Mouse (Mus musculus): ENCODE data around the gene Plin5.
"Not testable (repeated sequence)": the region's sequence is repeated elsewhere in the genome, so short reads cannot be mapped to it uniquely, and the experiment has no call there.

The Plin5 gene

GRCm38 (mm10) chr17:56108334-56109044, 8.9 kb downstream of the Plin5 start:
- in situ Hi-C loops (cut with MseI, MboI), result no loop called here

GRCm38 (mm10) chr17:56107736-56108135, 9.7 kb downstream of the Plin5 start:
- in situ Hi-C loops (cut with MseI, MboI), result no loop called here

- in situ Hi-C loops (cut with MseI, MboI), result no loop called here
Measured at GRCm38 (mm10) chr17:56106981-56107380, 10.4 kb downstream of the Plin5 start.

DNA sequence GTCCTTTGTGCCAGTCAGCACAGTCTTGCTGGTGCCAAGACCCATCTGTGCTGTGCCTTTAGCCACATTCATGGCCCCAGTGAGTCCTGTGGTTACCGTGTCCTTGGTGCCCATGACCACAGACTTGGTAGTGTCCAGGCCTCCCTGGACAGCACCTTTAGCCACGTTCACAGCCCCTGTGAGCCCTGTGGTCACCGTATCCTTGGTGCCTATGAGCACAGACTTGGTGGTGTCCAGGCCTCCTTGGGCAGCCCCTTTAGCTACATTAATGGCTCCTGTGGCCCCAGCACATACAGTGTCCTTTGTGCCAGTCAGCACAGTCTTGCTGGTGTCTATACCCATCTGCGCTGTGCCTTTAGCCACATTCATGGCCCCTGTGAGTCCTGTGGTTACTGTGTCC, 11.0 kb downstream of the Plin5 start:
- in situ Hi-C loops (cut with MseI, MboI), result not testable (repeated sequence)

- in situ Hi-C loops (cut with MseI, MboI), result not testable (repeated sequence)
Measured at GRCm38 (mm10) chr17:56104821-56105220, 12.6 kb downstream of the Plin5 start.

GRCm38 (mm10) chr17:56103465-56104285, 13.7 kb downstream of the Plin5 start:
- in situ Hi-C loops (cut with MseI, MboI), result no loop called here

DNA sequence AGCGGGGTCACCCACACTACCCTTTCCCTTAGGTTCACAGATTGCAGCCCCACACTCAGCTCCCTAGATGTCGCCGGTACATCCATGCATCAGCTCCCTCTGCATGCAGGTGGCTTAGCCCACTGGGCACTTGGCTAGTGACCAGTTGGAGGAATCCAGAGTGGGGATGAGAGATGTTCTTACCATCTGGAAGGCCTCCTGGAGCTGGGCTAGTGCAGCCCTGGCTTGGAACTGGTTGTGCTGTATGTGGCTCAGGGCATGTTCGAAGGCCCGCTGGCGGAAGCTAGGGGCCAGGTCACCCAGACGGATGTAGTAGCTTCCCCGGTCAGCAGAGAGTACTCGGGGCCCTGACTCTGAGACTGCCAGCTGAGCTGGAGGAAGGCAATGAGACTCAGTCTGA, 14.5 kb downstream of the Plin5 start:
- in situ Hi-C loops (cut with MseI, MboI), result no loop called here

DNA sequence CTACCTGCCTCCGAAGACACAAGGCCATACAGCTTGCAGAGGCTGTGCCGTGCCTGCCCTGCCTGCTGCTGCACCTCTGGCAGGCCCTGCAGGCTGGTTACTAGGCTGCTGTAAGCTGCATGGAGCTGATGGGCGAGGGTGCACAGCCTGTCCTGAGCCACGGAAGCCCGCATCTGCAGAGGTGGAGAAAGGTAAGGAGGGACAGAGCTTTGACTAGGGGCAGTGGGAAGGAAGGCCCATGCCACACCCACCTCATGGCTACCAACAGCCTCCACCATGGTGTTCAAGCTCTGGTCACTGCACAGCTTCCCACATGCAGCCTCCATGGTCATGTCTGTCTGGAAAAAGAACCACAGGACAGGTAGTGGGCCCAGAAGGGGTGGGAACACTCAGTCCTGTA, 15.2 kb downstream of the Plin5 start:
- in situ Hi-C loops (cut with MseI, MboI), result no loop called here

DNA sequence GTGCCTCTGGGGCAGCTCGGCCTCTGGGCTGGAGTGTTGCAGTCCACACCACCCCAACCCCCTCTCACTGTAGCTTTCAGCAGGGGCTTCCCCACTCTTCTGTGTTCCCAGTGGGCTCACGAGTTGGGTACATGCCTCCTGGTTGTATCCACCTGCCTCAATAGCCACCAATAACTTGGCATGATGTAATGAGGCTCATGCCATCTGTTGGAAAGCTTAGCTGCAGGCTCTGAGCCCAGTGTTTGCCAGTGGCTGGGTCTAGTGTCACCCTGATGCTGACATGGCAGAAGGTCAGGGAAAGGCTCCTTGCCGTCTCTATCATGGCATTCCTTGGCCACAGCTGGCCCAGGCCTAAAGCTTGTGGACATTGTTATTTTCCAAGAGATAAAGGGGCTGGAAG, 16.6 kb downstream of the Plin5 start:
- in situ Hi-C loops (cut with MseI, MboI), result no loop called here

DNA sequence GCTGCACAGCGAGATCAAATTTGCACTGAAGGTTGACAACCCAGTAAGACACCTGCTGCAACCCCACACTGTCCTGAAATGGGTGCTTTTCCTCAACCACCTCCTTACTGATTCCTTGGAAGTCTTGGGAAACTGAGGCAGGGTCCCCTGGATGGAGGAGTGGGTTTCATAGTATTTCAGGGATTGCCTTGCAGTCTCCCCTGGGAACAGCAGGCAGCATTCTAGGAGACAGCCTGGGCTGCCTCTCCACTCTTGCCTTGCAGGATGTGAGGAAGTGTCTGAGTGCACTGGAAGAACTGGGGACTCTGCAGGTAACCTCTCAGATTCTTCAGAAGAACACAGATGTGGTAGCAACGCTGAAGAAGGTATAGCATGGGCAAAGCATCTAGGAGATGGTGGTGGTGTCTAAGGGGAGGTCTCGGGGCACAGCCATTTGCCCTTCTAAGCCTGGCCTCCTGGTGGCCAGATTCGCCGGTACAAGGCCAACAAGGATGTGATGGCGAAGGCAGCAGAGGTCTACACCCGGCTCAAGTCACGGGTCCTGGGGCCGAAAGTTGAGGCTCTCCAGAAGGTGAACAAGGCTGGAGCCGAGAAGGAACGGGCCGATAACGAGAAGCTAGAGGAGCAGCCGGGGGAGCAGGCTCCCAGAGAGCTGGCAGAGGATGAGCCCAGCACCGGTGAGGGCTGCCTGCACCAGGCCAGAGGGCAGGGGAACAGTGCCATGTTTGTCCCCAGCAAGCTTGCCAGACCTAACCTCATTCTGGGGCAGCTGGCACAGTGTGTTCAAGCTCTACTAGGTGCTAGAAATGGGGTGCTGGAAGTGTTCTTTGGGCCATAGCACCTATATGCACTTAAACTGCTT, 18.5 kb downstream of the Plin5 start:
- in situ Hi-C loops (cut with MseI, MboI), result no loop called here

DNA sequence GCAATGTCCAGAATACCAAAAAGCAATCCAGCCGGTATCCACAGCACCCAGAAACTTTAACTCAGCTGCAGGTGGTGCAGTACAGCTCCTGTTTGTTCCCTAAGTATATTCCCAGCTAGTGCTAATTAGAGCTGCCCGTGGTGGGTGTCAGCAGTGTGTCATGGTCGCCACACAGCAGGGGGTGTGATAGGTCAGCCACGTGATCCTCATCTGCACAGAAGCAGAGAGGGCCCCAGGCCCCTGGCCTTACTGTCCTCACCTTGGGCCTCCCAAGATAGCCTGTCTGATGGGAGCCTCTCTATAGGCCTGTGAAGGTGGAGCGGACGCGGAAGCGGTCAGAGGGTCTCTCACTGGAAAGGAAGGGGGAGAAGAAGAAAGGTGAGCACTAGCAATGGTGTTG, 19.2 kb downstream of the Plin5 start:
- in situ Hi-C loops (cut with MseI, MboI), result no loop called here

- in situ Hi-C loops (cut with MseI, MboI), result no loop called here
Measured at GRCm38 (mm10) chr17:56096883-56097282, 20.5 kb downstream of the Plin5 start.

DNA sequence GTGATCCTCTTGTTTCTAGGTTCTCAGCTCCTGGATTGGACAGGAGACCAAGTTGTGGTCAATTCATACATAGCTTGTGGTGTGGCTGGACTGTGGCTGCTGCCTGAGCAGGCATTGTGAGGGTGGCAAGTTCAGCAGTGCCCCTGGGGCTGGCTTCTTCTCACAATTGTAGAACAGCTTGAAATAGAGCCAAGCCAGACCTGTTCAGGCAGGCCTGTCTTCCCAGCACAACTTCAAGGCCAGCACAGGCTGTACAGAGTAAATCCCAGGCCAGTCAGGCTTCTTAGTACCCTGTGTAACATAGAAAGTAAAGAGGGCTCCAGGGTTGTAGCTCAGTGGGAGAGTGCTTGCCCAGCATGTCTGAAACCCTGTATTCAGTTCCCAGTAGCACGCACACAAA, 24.6 kb downstream of the Plin5 start:
- in situ Hi-C loops (cut with MseI, MboI), result no loop called here

- in situ Hi-C loops (cut with MseI, MboI), result no loop called here
Measured at GRCm38 (mm10) chr17:56092312-56092711, 25.1 kb downstream of the Plin5 start.

DNA sequence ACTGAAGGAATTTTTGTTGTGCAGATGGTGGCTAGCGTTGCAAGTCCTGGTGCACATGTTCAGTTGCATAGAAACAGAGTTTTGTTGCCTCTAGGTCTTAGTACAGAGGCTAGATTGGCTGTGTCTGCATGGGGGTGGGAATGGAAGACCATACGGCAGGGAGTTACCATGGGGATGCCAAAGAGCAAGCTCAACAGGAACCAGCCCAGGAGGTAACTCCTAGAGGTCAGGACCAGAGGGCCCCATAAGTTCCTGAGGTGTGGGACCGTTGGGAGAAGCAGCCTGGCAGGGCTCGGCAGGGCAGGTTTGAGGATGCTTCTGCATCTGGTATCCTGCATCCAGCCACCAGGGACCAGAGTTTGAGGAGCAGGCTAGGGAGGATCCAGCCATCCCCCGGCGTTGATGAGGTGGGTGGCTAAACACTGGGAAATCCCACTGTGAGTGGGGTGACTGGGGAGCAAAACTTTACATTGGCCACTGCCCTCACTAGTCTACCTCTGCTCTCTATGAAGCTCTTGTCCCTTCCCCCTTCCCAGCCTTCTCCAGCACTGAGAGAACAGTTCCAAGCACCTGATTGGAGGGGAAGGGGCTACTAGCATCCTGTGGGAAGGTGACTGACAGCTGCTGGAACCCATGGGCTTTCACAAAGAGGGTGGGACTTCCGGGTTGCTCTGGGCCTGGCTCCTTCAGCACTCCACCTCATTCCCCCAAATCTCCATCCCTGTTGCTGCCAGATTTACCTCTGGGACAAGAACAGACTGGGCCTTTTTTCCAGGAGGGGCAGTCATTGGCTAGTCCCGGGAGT, 36.4 kb downstream of the Plin5 start:
- in situ Hi-C loops (cut with MseI, MboI), result no loop called here

DNA sequence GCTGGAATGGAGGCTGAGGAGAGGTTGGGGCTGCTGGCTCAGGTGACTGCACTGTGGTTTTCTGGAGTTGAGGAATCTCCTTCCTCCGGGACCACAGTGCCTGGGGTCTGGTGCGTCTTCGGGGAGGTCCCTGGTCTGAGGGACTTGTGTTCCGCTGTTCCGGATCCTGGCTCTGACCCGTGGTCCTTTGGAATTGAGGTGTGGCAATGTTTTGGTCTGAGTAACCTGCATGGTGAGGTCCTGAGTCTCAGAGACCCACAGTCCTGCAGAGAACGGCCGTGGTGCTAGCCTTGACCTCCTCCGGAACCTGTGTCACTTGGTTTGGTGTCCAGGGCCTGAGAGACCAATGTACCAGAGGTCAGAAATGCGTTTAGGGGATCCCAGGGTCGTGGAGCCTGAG, 37.5 kb downstream of the Plin5 start:
- in situ Hi-C loops (cut with MseI, MboI), result no loop called here

GRCm38 (mm10) chr17:56078880-56079795, 38.3 kb downstream of the Plin5 start, which contains the start of gene Hdgfl2:
TSS of gene Hdgfl2 (plus strand) at chr17:56079634.
- in situ Hi-C loops (cut with MseI, MboI), result no loop called here

DNA sequence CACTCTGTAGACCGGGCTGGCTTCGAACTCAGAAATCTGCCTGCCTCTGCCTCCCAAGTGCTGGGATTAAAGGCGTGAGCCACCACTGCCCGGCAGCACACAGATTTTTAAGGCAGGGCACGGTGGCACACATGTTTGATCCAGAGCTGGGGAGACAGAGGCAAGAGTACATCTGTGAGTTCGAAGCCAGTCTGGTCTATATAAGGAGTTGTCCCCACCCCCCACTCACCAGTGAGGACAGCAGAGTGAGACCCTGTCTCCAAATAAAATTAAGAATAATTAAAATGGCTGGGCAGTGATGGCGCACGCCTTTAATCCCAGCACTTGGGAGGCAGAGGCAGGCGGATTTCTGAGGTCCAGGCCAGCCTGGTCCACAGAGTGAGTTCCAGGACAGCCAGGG, 39.0 kb downstream of the Plin5 start:
- in situ Hi-C loops (cut with MseI, MboI), result not testable (repeated sequence)

GRCm38 (mm10) chr17:56077523-56077922, 39.9 kb downstream of the Plin5 start:
- in situ Hi-C loops (cut with MseI, MboI), result no loop called here

- in situ Hi-C loops (cut with MseI, MboI), result no loop called here
Measured at GRCm38 (mm10) chr17:56074827-56075208, 42.6 kb downstream of the Plin5 start, which contains the start of gene Ubxn6. TSS of gene Ubxn6 (minus strand) at chr17:56075028.

Measured in mouse trophoblast stem cell (cell line).